Mouse (Mus musculus) R1 (cell line): ENCODE measurements at regions not wholly inside any gene's neighbourhood (a gene's known extent, or its start where the extent isn't known, plus 50 kb on each side); places are given as distances from the start of the nearest gene placed in this dataset.

Source experiments
- DNase-seq: peaks from one replicate; pipeline ENCODE4 v3.0.0-alpha.2; 2018; ENCODE audit warnings: low read depth, low spot score

GRCm38 (mm10) chr11:24789120-24789519 is 711.3 kb downstream of the Bcl11a start:
- DNase-seq: no peak

GRCm38 (mm10) chr11:24795510-24796211 is 717.8 kb downstream of the Bcl11a start:
- DNase-seq: no peak

- DNase-seq: no peak
Measured at GRCm38 (mm10) chr11:24804623-24805023, 726.8 kb downstream of the Bcl11a start.

- no peak for DNase-seq
Measured at GRCm38 (mm10) chr11:24829578-24830401, 751.9 kb downstream of the Bcl11a start.

GRCm38 (mm10) chr11:24830484-24830883 is 752.6 kb downstream of the Bcl11a start:
- no peak for DNase-seq

- DNase-seq: no peak
Measured at GRCm38 (mm10) chr11:24843839-24844738, 766.2 kb downstream of the Bcl11a start.

GRCm38 (mm10) chr11:24856991-24857390 is 779.1 kb downstream of the Bcl11a start:
- no peak for DNase-seq

- DNase-seq: no peak
Measured at GRCm38 (mm10) chr11:24864637-24865036, 786.8 kb downstream of the Bcl11a start.

GRCm38 (mm10) chr11:24865067-24865796 is 787.4 kb downstream of the Bcl11a start:
- no peak for DNase-seq
